Mouse (Mus musculus): ENCODE measurements around the gene Ube2q2. TPM values are rescaled to one million over a fixed set of nuclear protein-coding genes. Genes with fewer than 3 reads are reported as not detected.
A peak's percentile ranks its signal among the peaks of the same experiment; 100 is the strongest.

Ube2q2 gene
- polyA plus RNA-seq, 1 experiment from 2014 or later, result 41.2 TPM

GRCm38 (mm10) chr9:55136576-55136975 lies 12.1 kb upstream of the Ube2q2 start:
- H3K4me3 ChIP-seq, result no peak overlapping the region
- no peak for DNase-seq (ENCODE audit: low spot score)
- peaks cover 16% of the 10 kb centered on the region for H3K4me1 ChIP-seq (replicated peaks)
- whole genome bisulfite sequencing, result 47% methylated on average over 5 of the region's 5 CpGs
- no peaks in the 10 kb centered on the region for H3K36me3 ChIP-seq
- H3K27ac ChIP-seq, result no peak overlapping the region
- H3K27me3 ChIP-seq (ENCODE audit: insufficient read depth, poor library complexity, severe bottlenecking), result no peaks in the 10 kb centered on the region
- H3K9me3 ChIP-seq, result no peaks in the 10 kb centered on the region

- H3K36me3 ChIP-seq, result no peaks in the 10 kb centered on the region
- H3K27ac ChIP-seq, result no peak overlapping the region
- H3K4me1 ChIP-seq (replicated peaks), result peaks cover 16% of the 10 kb centered on the region
- WGBS, result 89% methylated on average over 4 of the region's 4 CpGs
- H3K27me3 ChIP-seq (ENCODE audit: insufficient read depth, poor library complexity, severe bottlenecking), result no peaks in the 10 kb centered on the region
- no peak overlapping the region for H3K4me3 ChIP-seq
- no peaks in the 10 kb centered on the region for H3K9me3 ChIP-seq
- no peak for DNase-seq (ENCODE audit: low spot score)
These were observed 11.5 kb upstream of the Ube2q2 start for GRCm38 (mm10) chr9:55137112-55137511.

- H3K9me3 ChIP-seq, result no peaks in the 10 kb centered on the region
- H3K4me1 ChIP-seq (replicated peaks), result peaks cover 16% of the 10 kb centered on the region
- no peak for DNase-seq (ENCODE audit: low spot score)
- no peaks in the 10 kb centered on the region for H3K36me3 ChIP-seq
- H3K27ac ChIP-seq, result no peak overlapping the region
- WGBS, result 86% methylated on average over 5 of the region's 5 CpGs
- no peaks in the 10 kb centered on the region for H3K27me3 ChIP-seq (ENCODE audit: insufficient read depth, poor library complexity, severe bottlenecking)
- H3K4me3 ChIP-seq, result no peak overlapping the region
These were observed 8.7 kb upstream of the Ube2q2 start for GRCm38 (mm10) chr9:55139958-55140357.

- H3K27ac ChIP-seq, result peak overlapping the region; percentile 97
- H3K36me3 ChIP-seq, result 0 out of 2 replicates have a peak, but pooled peaks cover 6% of the 10 kb centered on the region
- H3K27me3 ChIP-seq (ENCODE audit: insufficient read depth, poor library complexity, severe bottlenecking), result peaks cover 13% of the 10 kb centered on the region
- H3K4me1 ChIP-seq (replicated peaks), result peaks cover 36% of the 10 kb centered on the region
- DNase-seq (ENCODE audit: low spot score), result peak; percentile 70
- H3K4me3 ChIP-seq, result peak overlapping the region; percentile 89
- no peaks in the 10 kb centered on the region for H3K9me3 ChIP-seq
- WGBS, result under 1% methylated on average over 93 of the region's 93 CpGs
These were observed 1.0 kb downstream of the Ube2q2 start for GRCm38 (mm10) chr9:55149499-55150278.

- no peak for DNase-seq (ENCODE audit: low spot score)
- WGBS, result 3% methylated on average over 13 of the region's 13 CpGs
- H3K36me3 ChIP-seq, result 0 out of 2 replicates have a peak, but pooled peaks cover 6% of the 10 kb centered on the region
- H3K9me3 ChIP-seq, result no peaks in the 10 kb centered on the region
- H3K4me1 ChIP-seq (replicated peaks), result peaks cover 36% of the 10 kb centered on the region
- peak overlapping the region; percentile 97 for H3K27ac ChIP-seq
- H3K4me3 ChIP-seq, result peak overlapping the region; percentile 89
- H3K27me3 ChIP-seq (ENCODE audit: insufficient read depth, poor library complexity, severe bottlenecking), result peaks cover 13% of the 10 kb centered on the region
These were observed 1.6 kb downstream of the Ube2q2 start for GRCm38 (mm10) chr9:55150279-55150726.

GRCm38 (mm10) chr9:55151096-55151495 lies 2.4 kb downstream of the Ube2q2 start:
- Histone ChIP-seq H3K27ac (no peak overlapping the region), H3K4me3 (peak overlapping the region; percentile 89), H3K27me3 (ENCODE audit: insufficient read depth, poor library complexity, severe bottlenecking) (peaks cover 11% of the 10 kb centered on the region), H3K36me3 (0 out of 2 replicates have a peak, but pooled peaks cover 6% of the 10 kb centered on the region), H3K4me1 (replicated peaks) (peaks cover 36% of the 10 kb centered on the region), H3K9me3 (no peaks in the 10 kb centered on the region)
- DNase-seq (ENCODE audit: low spot score), result no peak

GRCm38 (mm10) chr9:55152935-55153334 lies 4.3 kb downstream of the Ube2q2 start:
- Histone ChIP-seq H3K36me3 (0 out of 2 replicates have a peak, but pooled peaks cover 6% of the 10 kb centered on the region), H3K9me3 (no peaks in the 10 kb centered on the region), H3K27me3 (ENCODE audit: insufficient read depth, poor library complexity, severe bottlenecking) (peaks cover 7% of the 10 kb centered on the region), H3K4me3 (no peak overlapping the region), H3K4me1 (replicated peaks) (peaks cover 36% of the 10 kb centered on the region), H3K27ac (no peak overlapping the region)
- WGBS, result 82% methylated on average over 5 of the region's 5 CpGs
- no peak for DNase-seq (ENCODE audit: low spot score)

GRCm38 (mm10) chr9:55170655-55171412 lies 22.2 kb downstream of the Ube2q2 start:
- no peak for DNase-seq (ENCODE audit: low spot score)
- H3K27me3 ChIP-seq (ENCODE audit: insufficient read depth, poor library complexity, severe bottlenecking), result no peaks in the 10 kb centered on the region
- H3K4me1 ChIP-seq (replicated peaks), result no peaks in the 10 kb centered on the region
- WGBS, result 92% methylated on average over 7 of the region's 7 CpGs
- peaks cover 56% of the 10 kb centered on the region for H3K36me3 ChIP-seq
- no peak overlapping the region for H3K4me3 ChIP-seq
- H3K27ac ChIP-seq, result no peak overlapping the region
- H3K9me3 ChIP-seq, result no peaks in the 10 kb centered on the region

GRCm38 (mm10) chr9:55172195-55172685 lies 23.6 kb downstream of the Ube2q2 start:
- no peak for DNase-seq (ENCODE audit: low spot score)
- Histone ChIP-seq H3K4me3 (no peak overlapping the region), H3K36me3 (peaks cover 45% of the 10 kb centered on the region), H3K4me1 (replicated peaks) (no peaks in the 10 kb centered on the region), H3K27me3 (ENCODE audit: insufficient read depth, poor library complexity, severe bottlenecking) (no peaks in the 10 kb centered on the region), H3K9me3 (no peaks in the 10 kb centered on the region), H3K27ac (no peak overlapping the region)
- WGBS, result 98% methylated on average over 1 of the region's 1 CpGs

GRCm38 (mm10) chr9:55174235-55174634 lies 25.6 kb downstream of the Ube2q2 start:
- H3K9me3 ChIP-seq, result no peaks in the 10 kb centered on the region
- peaks cover 37% of the 10 kb centered on the region for H3K36me3 ChIP-seq
- DNase-seq (ENCODE audit: low spot score), result no peak
- H3K4me3 ChIP-seq, result no peak overlapping the region
- 81% methylated on average over 2 of the region's 2 CpGs for WGBS
- no peaks in the 10 kb centered on the region for H3K4me1 ChIP-seq (replicated peaks)
- H3K27ac ChIP-seq, result no peak overlapping the region
- no peaks in the 10 kb centered on the region for H3K27me3 ChIP-seq (ENCODE audit: insufficient read depth, poor library complexity, severe bottlenecking)

- no peaks in the 10 kb centered on the region for H3K4me1 ChIP-seq (replicated peaks)
- peaks cover 60% of the 10 kb centered on the region for H3K36me3 ChIP-seq
- H3K9me3 ChIP-seq, result no peaks in the 10 kb centered on the region
- DNase-seq (ENCODE audit: low spot score), result no peak
- no peak overlapping the region for H3K27ac ChIP-seq
- no peak overlapping the region for H3K4me3 ChIP-seq
- H3K27me3 ChIP-seq (ENCODE audit: insufficient read depth, poor library complexity, severe bottlenecking), result no peaks in the 10 kb centered on the region
- 95% methylated on average over 3 of the region's 3 CpGs for WGBS
These were observed 47.2 kb downstream of the Ube2q2 start for GRCm38 (mm10) chr9:55195876-55196275.

GRCm38 (mm10) chr9:55198260-55198659 lies 49.6 kb downstream of the Ube2q2 start:
- Histone ChIP-seq H3K27me3 (ENCODE audit: insufficient read depth, poor library complexity, severe bottlenecking) (no peaks in the 10 kb centered on the region), H3K4me3 (no peak overlapping the region), H3K4me1 (replicated peaks) (no peaks in the 10 kb centered on the region), H3K9me3 (no peaks in the 10 kb centered on the region), H3K27ac (no peak overlapping the region), H3K36me3 (peaks cover 57% of the 10 kb centered on the region)
- 100% methylated on average over 1 of the region's 1 CpGs for WGBS
- DNase-seq (ENCODE audit: low spot score), result no peak

GRCm38 (mm10) chr9:55199348-55199747 lies 50.7 kb downstream of the Ube2q2 start:
- Histone ChIP-seq H3K4me1 (replicated peaks) (no peaks in the 10 kb centered on the region), H3K27ac (no peak overlapping the region), H3K4me3 (no peak overlapping the region), H3K9me3 (no peaks in the 10 kb centered on the region), H3K36me3 (peaks cover 56% of the 10 kb centered on the region), H3K27me3 (ENCODE audit: insufficient read depth, poor library complexity, severe bottlenecking) (no peaks in the 10 kb centered on the region)
- no peak for DNase-seq (ENCODE audit: low spot score)
- WGBS, result 77% methylated on average over 2 of the region's 2 CpGs
